Mouse (Mus musculus): ENCODE measurements around the gene Pdpk1.

Gene Pdpk1

GRCm38 (mm10) chr17:24150824-24151223 is at the start of gene Pdpk1:
TSS of gene Pdpk1 (minus strand) at chr17:24150924.
- no peak for DNase-seq

- DNase-seq, result peak; percentile 22 to 30
Observed at GRCm38 (mm10) chr17:24199741-24200140, 49.0 kb upstream of the Pdpk1 start.

- no peak for DNase-seq
Observed at GRCm38 (mm10) chr17:24199252-24199651, 48.5 kb upstream of the Pdpk1 start.

GRCm38 (mm10) chr17:24197032-24197824 is 46.5 kb upstream of the Pdpk1 start:
- DNase-seq, result no peak

GRCm38 (mm10) chr17:24195349-24195748 is 44.6 kb upstream of the Pdpk1 start:
- no peak for DNase-seq

GRCm38 (mm10) chr17:24193769-24194168 is 43.0 kb upstream of the Pdpk1 start:
- DNase-seq, result no peak

GRCm38 (mm10) chr17:24193268-24193667 is 42.5 kb upstream of the Pdpk1 start:
- DNase-seq, result no peak

- no peak for DNase-seq
Observed at GRCm38 (mm10) chr17:24192848-24193247, 42.1 kb upstream of the Pdpk1 start.

GRCm38 (mm10) chr17:24191481-24191880 is 40.8 kb upstream of the Pdpk1 start:
- DNase-seq, result no peak

- DNase-seq, result no peak
Observed at GRCm38 (mm10) chr17:24190934-24191333, 40.2 kb upstream of the Pdpk1 start.

- DNase-seq, result no peak
Observed at GRCm38 (mm10) chr17:24174259-24174658, 23.5 kb upstream of the Pdpk1 start.

GRCm38 (mm10) chr17:24173423-24173822 is 22.7 kb upstream of the Pdpk1 start:
- DNase-seq, result peak; percentile 75 to 85

- DNase-seq, result no peak
Observed at GRCm38 (mm10) chr17:24171738-24172137, 21.0 kb upstream of the Pdpk1 start.

GRCm38 (mm10) chr17:24170729-24171128 is 20.0 kb upstream of the Pdpk1 start:
- no peak for DNase-seq

- no peak for DNase-seq
Observed at GRCm38 (mm10) chr17:24170125-24170524, 19.4 kb upstream of the Pdpk1 start.

- peak; percentile 96 to 98 for DNase-seq
Observed at GRCm38 (mm10) chr17:24169317-24170065, 18.8 kb upstream of the Pdpk1 start, which contains the start of gene Atp6v0c. TSS of gene Atp6v0c (minus strand) at chr17:24169702.

GRCm38 (mm10) chr17:24168590-24169277 is 18.0 kb upstream of the Pdpk1 start:
- DNase-seq, result peak in 1 of 2 experiments; percentile 76

- peak in 1 of 2 experiments; percentile 36 for DNase-seq
Observed at GRCm38 (mm10) chr17:24167891-24168505, 17.3 kb upstream of the Pdpk1 start.

- peak in 1 of 2 experiments; percentile 54 for DNase-seq
Observed at GRCm38 (mm10) chr17:24167120-24167519, 16.4 kb upstream of the Pdpk1 start.

GRCm38 (mm10) chr17:24164566-24165259 is 14.0 kb upstream of the Pdpk1 start:
- peak; percentile 77 to 85 for DNase-seq

GRCm38 (mm10) chr17:24163176-24163962 is 12.6 kb upstream of the Pdpk1 start, which contains the start of gene Amdhd2:
TSS of gene Amdhd2 (minus strand) at chr17:24163766.
- DNase-seq, result peak; percentile 98 to 99

Data from kidney, postnatal 36 days (tissue).